Mouse (Mus musculus) testis, postnatal 14 days (tissue): ENCODE measurements around the gene Tnf.

Experiments used
- DNase-seq: peaks from one replicate; pipeline ENCODE4 v3.0.0; 2021; ENCODE audit warnings: low spot score

Tnf gene

GRCm38 (mm10) chr17:35201787-35202186 lies at the start of gene Tnf:
Gene Tnf (minus strand): TSS chr17:35202007.
- DNase-seq, result no peak

GRCm38 (mm10) chr17:35251162-35251719 lies 49.4 kb upstream of the Tnf start:
- no peak for DNase-seq

GRCm38 (mm10) chr17:35250348-35251120 lies 48.7 kb upstream of the Tnf start:
- DNase-seq, result no peak

- DNase-seq, result no peak
Observed at GRCm38 (mm10) chr17:35249451-35250197, 47.8 kb upstream of the Tnf start.

GRCm38 (mm10) chr17:35248986-35249385 lies 47.2 kb upstream of the Tnf start:
- no peak for DNase-seq

GRCm38 (mm10) chr17:35247144-35247543 lies 45.3 kb upstream of the Tnf start:
- no peak for DNase-seq

- DNase-seq, result no peak
Observed at GRCm38 (mm10) chr17:35245731-35246623, 44.2 kb upstream of the Tnf start.

- no peak for DNase-seq
Observed at GRCm38 (mm10) chr17:35244999-35245398, 43.2 kb upstream of the Tnf start.

GRCm38 (mm10) chr17:35243086-35243485 lies 41.3 kb upstream of the Tnf start:
- no peak for DNase-seq

GRCm38 (mm10) chr17:35242015-35242941 lies 40.5 kb upstream of the Tnf start:
- DNase-seq, result peak; percentile 84

- DNase-seq, result peak; percentile 96
Observed at GRCm38 (mm10) chr17:35241305-35242014, 39.7 kb upstream of the Tnf start, which contains the start of gene Ddx39b. Gene Ddx39b (plus strand): TSS chr17:35241746.

GRCm38 (mm10) chr17:35240384-35241304 lies 38.8 kb upstream of the Tnf start:
- peak; percentile 78 for DNase-seq

GRCm38 (mm10) chr17:35239700-35240099 lies 37.9 kb upstream of the Tnf start:
- DNase-seq, result no peak

GRCm38 (mm10) chr17:35237504-35237903 lies 35.7 kb upstream of the Tnf start:
- no peak for DNase-seq

GRCm38 (mm10) chr17:35236996-35237395 lies 35.2 kb upstream of the Tnf start:
- DNase-seq, result no peak

GRCm38 (mm10) chr17:35236390-35236746 lies 34.6 kb upstream of the Tnf start:
- DNase-seq, result peak; percentile 88

- DNase-seq, result peak; percentile 88
Observed at GRCm38 (mm10) chr17:35235614-35236389, 34.0 kb upstream of the Tnf start, which contains the start of gene Nfkbil1. Gene Nfkbil1 (minus strand): TSS chr17:35235792.

- DNase-seq, result no peak
Observed at GRCm38 (mm10) chr17:35234903-35235302, 33.1 kb upstream of the Tnf start.
